Mouse (Mus musculus) stomach, postnatal 0 days (tissue): Measurements from ENCODE around the gene Pbx4. TPM values are rescaled to one million over a fixed set of nuclear protein-coding genes. Genes with fewer than 3 reads are reported as not detected.

ENCODE experiments used
- ATAC-seq: fragments of 200-750 bp; cut with Nextera tagmentation; 2 replicates; pipeline ENCODE4 v1.8.0; 2017; ENCODE audit not compliant: low FRiP score, low TSS enrichment
- DNase-seq: peaks from one replicate; pipeline ENCODE4 v3.0.0-alpha.2; 2016; ENCODE audit warnings: low spot score
- H3K27ac ChIP-seq: fragments of 300-500 bp; sonication (generic); replicated peaks from 2 replicates; pipeline ENCODE4 v1.5.1; 2014; ENCODE audit warnings: mild to moderate bottlenecking, control low read depth
- H3K27me3 ChIP-seq: fragments of 300-500 bp; sonication (generic); 2 replicates; pipeline ENCODE4 v1.6.1; 2014; ENCODE audit warnings: low read length; ENCODE audit not compliant: control insufficient read depth, insufficient read depth
- H3K36me3 ChIP-seq: fragments of 300-500 bp; sonication (generic); 2 replicates; pipeline ENCODE4 v1.6.1; 2014; ENCODE audit warnings: low read length, mixed read lengths; ENCODE audit not compliant: control insufficient read depth, insufficient read depth
- H3K4me1 ChIP-seq: fragments of 300-500 bp; sonication (generic); replicated peaks from 2 replicates; pipeline ENCODE4 v1.6.1; 2014; ENCODE audit warnings: antibody characterized with exemption; ENCODE audit not compliant: control insufficient read depth, insufficient read depth
- H3K4me2 ChIP-seq: fragments of 300-500 bp; sonication (generic); replicated peaks from 2 replicates; pipeline ENCODE4 v1.6.1; 2014; ENCODE audit warnings: low read depth, mild to moderate bottlenecking, control low read depth, moderate library complexity
- H3K4me3 ChIP-seq: fragments of 300-500 bp; sonication (generic); 2 replicates; pipeline ENCODE4 v1.5.1; 2014; ENCODE audit warnings: low read depth, low read length, control low read depth
- H3K9ac ChIP-seq: fragments of 300-500 bp; sonication (generic); 2 replicates; pipeline ENCODE4 v1.6.1; 2014; ENCODE audit warnings: mild to moderate bottlenecking, low read length, control low read depth, mixed read lengths
- H3K9me3 ChIP-seq: fragments of 300-500 bp; sonication (generic); 2 replicates; pipeline ENCODE4 v1.6.1; 2016; ENCODE audit warnings: low read length; ENCODE audit not compliant: control insufficient read depth
- CTCF ChIP-seq: IDR thresholded peaks from 2 replicates; pipeline ENCODE4 v1.5.1; 2016; ENCODE audit warnings: antibody characterized with exemption, low read depth, mild to moderate bottlenecking, moderate library complexity
- EP300 ChIP-seq: optimal IDR thresholded peaks from 2 replicates; pipeline ENCODE3; 2016; ENCODE audit warnings: antibody characterized with exemption
- WGBS: fragments of 180-500 bp; shearing (Covaris S2); extraction: QIAGEN DNeasy Blood & Tissue Kit; methylation state at CpG from one replicate; pipeline ENCODE4 v1.1.7; 2014; 5-methylcytosine and 5-hydroxymethylcytosine counted together
- polyA plus RNA-seq: library from polyadenylated mRNA; unstranded; fragments of >200 nt; fragmentation: Nextera tagmentation; extraction: Ambion mirVana; gene quantifications from 2 replicates; pipeline ENCODE4 v1.2.1, GENCODE M21; 2015

The Pbx4 gene
- polyA plus RNA-seq, 1 experiment from 2014 or later: 5.1 TPM

DNA sequence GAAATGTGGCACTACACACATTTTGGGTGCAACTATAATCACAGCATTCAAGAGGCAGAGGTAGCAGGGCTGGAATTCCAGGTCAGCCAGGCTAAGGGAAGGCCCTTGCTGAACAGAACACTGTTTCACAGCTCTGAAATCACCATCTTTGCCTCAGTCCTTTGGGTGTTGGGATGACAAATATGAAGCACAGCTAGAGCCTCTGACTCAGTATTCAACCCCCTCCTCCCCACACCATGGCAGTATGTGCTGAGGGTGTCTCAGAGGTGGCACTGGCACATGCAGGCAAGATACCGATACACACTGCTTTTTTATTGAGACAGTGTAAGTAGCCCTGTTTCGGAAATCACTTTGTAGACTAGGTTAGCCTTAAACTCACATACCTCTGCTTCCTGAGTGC, 74.0 kb downstream of the Pbx4 start:
- H3K4me1 ChIP-seq: peaks cover 3% of the 10 kb centered on the region; the same call in 1 of the 2 replicates
- WGBS: 85% methylated on average over 2 of the region's 2 CpGs
- no peak overlapping the region for H3K4me3 ChIP-seq
- H3K9ac ChIP-seq: no peak overlapping the region
- H3K27me3 ChIP-seq: no peaks in the 10 kb centered on the region
- ATAC-seq (no peak), DNase-seq (no peak)
- H3K9me3 ChIP-seq: no peaks in the 10 kb centered on the region
- H3K4me2 ChIP-seq: no peak overlapping the region
- no peak for TF ChIP-seq CTCF
- no peak for TF ChIP-seq EP300
- H3K36me3 ChIP-seq: peaks cover 24% of the 10 kb centered on the region
- H3K27ac ChIP-seq: no peak overlapping the region

DNA sequence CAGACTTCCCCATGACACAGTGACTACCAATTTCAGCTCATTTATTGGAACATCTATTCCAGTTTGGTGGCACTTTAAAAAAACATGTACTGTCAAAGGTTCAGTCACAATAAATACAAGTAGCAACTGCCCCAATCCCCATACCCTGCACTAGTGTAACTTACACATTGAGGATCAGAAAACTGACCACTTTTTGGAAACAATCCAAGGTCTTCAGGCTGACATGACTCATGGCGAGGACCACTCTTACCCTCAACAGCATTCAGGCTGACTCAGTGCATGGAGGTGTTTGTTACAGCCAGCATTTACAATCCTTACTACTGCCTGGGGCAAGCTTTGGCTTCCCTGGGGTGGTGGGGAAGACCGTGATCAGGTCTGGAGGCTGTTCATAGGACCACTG, 74.8 kb downstream of the Pbx4 start:
- H3K4me3 ChIP-seq: no peak overlapping the region
- no peaks in the 10 kb centered on the region for H3K9me3 ChIP-seq
- H3K4me1 ChIP-seq: no peaks in the 10 kb centered on the region
- peaks cover 32% of the 10 kb centered on the region for H3K36me3 ChIP-seq
- H3K27ac ChIP-seq: no peak overlapping the region
- H3K27me3 ChIP-seq: no peaks in the 10 kb centered on the region
- no peak overlapping the region for H3K9ac ChIP-seq
- no peak for DNase-seq
- no peak overlapping the region for H3K4me2 ChIP-seq
- no peak for TF ChIP-seq CTCF
- no peak for TF ChIP-seq EP300
- 84% methylated on average over 2 of the region's 2 CpGs for WGBS
- no peak for ATAC-seq

DNA sequence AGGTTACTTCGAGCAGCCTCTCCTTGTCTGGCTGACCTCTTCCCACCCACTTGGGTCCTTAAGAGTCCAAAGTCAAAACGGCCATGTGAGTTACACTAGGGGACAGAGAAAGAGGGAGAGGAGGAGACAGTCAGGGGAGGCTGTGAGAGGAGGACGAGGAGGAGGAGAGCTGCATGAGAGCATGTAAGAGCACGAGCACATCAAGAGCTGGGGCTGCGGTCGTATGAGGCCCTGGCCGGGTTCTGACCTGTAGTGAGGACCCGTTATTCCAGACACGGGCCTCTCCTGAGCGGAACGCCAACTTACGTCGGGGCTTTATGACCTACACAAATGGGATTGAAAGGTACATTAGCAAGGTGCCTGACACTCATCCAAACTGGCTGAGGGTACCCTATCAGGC, 79.6 kb downstream of the Pbx4 start:
- no peak overlapping the region for H3K27ac ChIP-seq
- peaks cover 59% of the 10 kb centered on the region for H3K36me3 ChIP-seq
- no peak overlapping the region for H3K4me2 ChIP-seq
- WGBS: 88% methylated on average over 13 of the region's 13 CpGs
- TF ChIP-seq EP300 (no peak), CTCF (no peak)
- H3K4me3 ChIP-seq: no peak overlapping the region
- H3K4me1 ChIP-seq: no peaks in the 10 kb centered on the region
- H3K9ac ChIP-seq: no peak overlapping the region
- no peaks in the 10 kb centered on the region for H3K9me3 ChIP-seq
- no peaks in the 10 kb centered on the region for H3K27me3 ChIP-seq
- DNase-seq (no peak), ATAC-seq (no peak)

DNA sequence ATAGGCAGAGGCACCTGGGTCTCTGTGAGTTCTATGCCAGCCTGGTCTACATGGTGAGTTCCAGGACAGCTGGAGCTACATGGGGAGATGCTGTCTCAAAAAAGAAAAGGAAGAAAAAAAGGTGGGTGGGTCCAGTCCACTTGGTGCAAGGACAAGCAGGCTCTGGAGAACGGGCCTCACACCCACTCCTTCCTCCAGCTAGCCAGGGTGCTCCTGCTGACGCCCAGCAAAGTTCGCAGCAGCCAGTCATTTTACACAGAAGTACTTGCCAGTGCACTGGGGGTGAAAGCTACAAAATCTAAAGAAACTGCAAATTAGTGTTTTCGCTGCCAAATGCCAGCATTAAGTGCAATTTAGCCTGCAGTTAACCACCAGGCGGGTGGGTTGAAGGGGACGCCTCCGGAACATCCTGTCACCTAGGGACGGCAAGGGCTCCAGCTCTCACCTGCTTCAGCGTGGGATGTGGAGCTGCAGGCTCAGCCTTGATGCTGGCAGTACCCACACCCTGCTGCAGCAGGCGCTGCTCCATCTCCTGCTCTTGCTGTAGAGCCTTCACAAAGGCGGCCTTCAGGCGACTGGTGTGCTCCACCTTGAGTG, 80.3 kb downstream of the Pbx4 start:
- no peak for ATAC-seq
- H3K27me3 ChIP-seq: no peaks in the 10 kb centered on the region
- whole genome bisulfite sequencing: 87% methylated on average over 12 of the region's 12 CpGs
- H3K4me2 ChIP-seq: no peak overlapping the region
- H3K4me3 ChIP-seq: no peak overlapping the region
- no peaks in the 10 kb centered on the region for H3K9me3 ChIP-seq
- no peak for DNase-seq
- H3K36me3 ChIP-seq: peaks cover 57% of the 10 kb centered on the region
- no peaks in the 10 kb centered on the region for H3K4me1 ChIP-seq
- no peak overlapping the region for H3K9ac ChIP-seq
- TF ChIP-seq CTCF: no peak
- no peak for TF ChIP-seq EP300
- no peak overlapping the region for H3K27ac ChIP-seq

DNA sequence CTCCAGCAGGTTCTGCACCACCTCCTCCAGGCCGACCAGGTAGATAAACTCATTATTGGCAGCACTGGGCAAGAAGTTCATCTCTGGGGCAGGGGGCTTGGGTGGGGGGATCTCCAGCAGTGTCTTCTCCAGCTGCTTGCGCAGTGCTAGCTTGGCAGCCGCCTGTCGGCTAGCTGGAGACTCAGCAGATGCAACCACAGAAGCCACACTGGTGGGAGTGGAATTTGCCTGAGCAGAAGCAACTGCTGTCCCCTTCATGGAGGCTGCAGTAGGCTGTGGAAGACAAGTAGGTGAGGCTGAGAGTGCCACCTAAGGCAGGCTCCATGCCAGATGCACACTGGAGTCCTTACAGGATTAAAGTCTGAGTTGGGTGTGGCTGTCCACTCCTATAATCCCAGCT, 82.2 kb downstream of the Pbx4 start:
- no peak overlapping the region for H3K9ac ChIP-seq
- ATAC-seq: no peak
- 85% methylated on average over 4 of the region's 4 CpGs for WGBS
- no peak overlapping the region for H3K4me2 ChIP-seq
- H3K4me3 ChIP-seq: no peak overlapping the region
- H3K9me3 ChIP-seq: no peaks in the 10 kb centered on the region
- no peak overlapping the region for H3K27ac ChIP-seq
- H3K4me1 ChIP-seq: no peaks in the 10 kb centered on the region
- no peak for TF ChIP-seq EP300
- TF ChIP-seq CTCF: no peak
- DNase-seq: no peak
- H3K27me3 ChIP-seq: no peaks in the 10 kb centered on the region
- H3K36me3 ChIP-seq: peaks cover 44% of the 10 kb centered on the region

DNA sequence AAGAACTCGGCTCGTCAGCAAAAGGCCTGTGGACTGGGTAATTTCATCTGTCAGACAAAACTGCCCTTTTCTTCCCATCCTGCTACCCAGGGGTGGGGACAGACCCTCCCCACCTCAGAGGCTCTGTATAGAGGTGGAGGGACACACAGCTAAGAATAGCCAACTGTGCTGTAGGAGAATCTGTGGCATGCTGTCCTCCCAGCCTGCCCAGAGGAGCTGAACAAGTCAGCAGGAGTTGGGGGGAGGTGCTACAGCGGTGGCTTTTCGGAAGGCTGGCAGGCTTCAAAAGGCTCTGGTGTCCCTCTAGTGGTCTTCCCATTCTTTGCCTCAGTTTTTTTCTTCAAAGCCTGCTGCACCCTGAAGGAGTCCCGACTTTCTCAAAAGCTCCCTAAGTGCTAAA, 83.5 kb downstream of the Pbx4 start:
- TF ChIP-seq EP300 (no peak), CTCF (peak; percentile 64)
- H3K36me3 ChIP-seq: peaks cover 37% of the 10 kb centered on the region
- no peaks in the 10 kb centered on the region for H3K9me3 ChIP-seq
- ATAC-seq (no peak; the same call in 1 of the 2 replicates), DNase-seq (no peak)
- H3K4me3 ChIP-seq: no peak overlapping the region
- H3K4me2 ChIP-seq: no peak overlapping the region
- 0 out of 2 replicates have a peak overlapping the region, but pooled peaks have one; percentile 18 for H3K27ac ChIP-seq
- no peaks in the 10 kb centered on the region for H3K27me3 ChIP-seq
- H3K9ac ChIP-seq: no peak overlapping the region
- H3K4me1 ChIP-seq: no peaks in the 10 kb centered on the region
- 35% methylated on average over 5 of the region's 5 CpGs for WGBS
